Comparison of ENCODE assay signal across 18 mouse cellular contexts in the genomic region with DNA sequence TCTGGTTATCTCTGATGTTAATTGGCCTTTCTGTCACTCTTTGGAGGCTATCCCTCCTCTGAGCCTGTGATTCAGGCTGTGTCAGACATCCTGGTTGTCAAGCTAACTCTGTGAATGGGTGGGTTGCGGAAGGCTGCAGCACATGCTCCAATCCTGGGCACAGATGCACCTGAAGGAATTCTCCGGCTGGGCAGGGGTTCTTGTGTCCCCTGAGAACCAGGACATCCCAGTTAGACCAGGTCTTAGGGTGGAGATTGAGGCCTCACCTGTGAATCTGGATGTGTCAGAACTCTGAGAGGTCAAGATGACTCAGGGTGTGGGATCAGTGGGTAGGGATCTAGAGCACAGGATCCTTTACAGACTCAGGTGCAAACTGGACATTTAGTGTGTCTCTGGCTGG.
"Had no signal": no experiment of that assay in that cellular context is flagged by ENCODE, and none has a peak within 500 bp of the region (broad histone marks: within the 10 kb centered on the region; RNA-seq: fewer than 3 reads in every experiment).

No protein-coding gene starts in this region.

- H3K4me1 ChIP-seq: lung, embryonic 15.5 days; megakaryocyte, embryonic 14.5 days; midbrain, embryonic 13.5 days; neural tube, embryonic 12.5 days; stomach, embryonic 15.5 days had no signal

- H3K4me3 ChIP-seq: lung, embryonic 15.5 days; megakaryocyte, embryonic 14.5 days; midbrain, embryonic 13.5 days; neural tube, embryonic 12.5 days; stomach, embryonic 15.5 days had no signal

- H3K9me3 ChIP-seq: lung, embryonic 15.5 days; midbrain, embryonic 13.5 days; neural tube, embryonic 12.5 days; stomach, embryonic 15.5 days had no signal

- DNase-seq: liver, postnatal 0 days; lung, adult 2 months; lung, postnatal 14 days; lung, postnatal 36 days; right cerebral cortex, postnatal 14 days; thymus, adult 2 months; thymus, postnatal 25 days; thymus, postnatal 4 days had no signal

- H3K27ac ChIP-seq: lung, embryonic 15.5 days; macrophage; midbrain, embryonic 13.5 days; neural tube, embryonic 12.5 days; stomach, embryonic 15.5 days; stomach, postnatal 0 days had no signal

- H3K4me2 ChIP-seq: lung, embryonic 15.5 days; midbrain, embryonic 11.5 days; midbrain, embryonic 13.5 days; neural tube, embryonic 12.5 days; stomach, embryonic 15.5 days had no signal

- H3K9ac ChIP-seq: liver, postnatal 0 days; lung, embryonic 15.5 days; midbrain, embryonic 13.5 days; neural tube, embryonic 12.5 days; stomach, embryonic 15.5 days had no signal

- H3K36me3 ChIP-seq: lung, embryonic 15.5 days; midbrain, embryonic 13.5 days; neural tube, embryonic 12.5 days; stomach, embryonic 15.5 days had no signal

- H3K27me3 ChIP-seq: lung, embryonic 15.5 days; megakaryocyte, embryonic 14.5 days; midbrain, embryonic 13.5 days; neural tube, embryonic 12.5 days; stomach, embryonic 15.5 days had no signal

- ATAC-seq: liver, postnatal 0 days; lung, postnatal 0 days; midbrain, embryonic 16.5 days had no signal
